8 mouse cellular contexts compared by ENCODE assay signal in genomic region chr5:35189113-35189797, GRCm38 (mm10).
DNase-seq lines count a peak whose midpoint lies in the region; ATAC-seq and TF ChIP-seq lines count a peak whose summit lies in the region.

No protein-coding gene starts in this region.

- no peaks in the 10 kb centered on the region for H3K27me3 ChIP-seq in stomach, postnatal 0 days (ENCODE audit: control insufficient read depth, insufficient read depth, low read length)

- no peak overlapping the region for H3K4me2 ChIP-seq in stomach, postnatal 0 days (replicated peaks; ENCODE audit: low read depth)

- peak; percentile 43 for DNase-seq in MN1 (ENCODE audit: low spot score)
- DNase-seq in adrenal gland, postnatal 25 days, result peak; percentile 98
- DNase-seq in frontal cortex, postnatal 10 days (ENCODE audit: low spot score in 2 of 2), result peak; percentile 76 to 78
- DNase-seq in heart, postnatal 14 days, result peak; percentile 83 to 90
- DNase-seq in layer of hippocampus, postnatal 10 days (ENCODE audit: low spot score in 2 of 2), result peak; percentile 73 to 80
- peak; percentile 61 for DNase-seq in lung, postnatal 25 days (ENCODE audit: low spot score)
- DNase-seq in stomach, postnatal 0 days (ENCODE audit: low spot score), result peak; percentile 21
- no peak for DNase-seq in thymus, postnatal 36 days

- ATAC-seq in stomach, postnatal 0 days (ENCODE audit: low FRiP score, low TSS enrichment), result no peak

- H3K9ac ChIP-seq in stomach, postnatal 0 days (ENCODE audit: low read length), result no peak overlapping the region

- H3K36me3 ChIP-seq in stomach, postnatal 0 days (ENCODE audit: control insufficient read depth, insufficient read depth, low read length), result no peaks in the 10 kb centered on the region

- intact Hi-C loops in heart, postnatal 14 days (cut with DNase I), result no loop called here

- WGBS in stomach, postnatal 0 days, result 64% methylated on average over 12 of the region's 12 CpGs

- TF ChIP-seq EP300 in stomach, postnatal 0 days (optimal IDR thresholded peaks at IDR 0.05), result no peak

- H3K4me1 ChIP-seq in stomach, postnatal 0 days (replicated peaks; ENCODE audit: control insufficient read depth, insufficient read depth), result no peaks in the 10 kb centered on the region

- no peak overlapping the region for H3K4me3 ChIP-seq in stomach, postnatal 0 days (ENCODE audit: low read depth, low read length)

- no peak overlapping the region for H3K27ac ChIP-seq in stomach, postnatal 0 days (replicated peaks)

- no peaks in the 10 kb centered on the region for H3K9me3 ChIP-seq in stomach, postnatal 0 days (ENCODE audit: control insufficient read depth, low read length)

- no peak for TF ChIP-seq CTCF in stomach, postnatal 0 days (IDR thresholded peaks at IDR 0.05; ENCODE audit: low read depth)

Comparison
In these comparisons a context has a peak if more than half of its experiments do, and no peak if none do; other contexts are left out.
1. DNase-seq: peak in MN1 (single experiment), adrenal gland, postnatal 25 days (single experiment), frontal cortex, postnatal 10 days (2 of 2), heart, postnatal 14 days (2 of 2), layer of hippocampus, postnatal 10 days (2 of 2), lung, postnatal 25 days (single experiment) and stomach, postnatal 0 days (single experiment); none in thymus, postnatal 36 days (0 of 2).